Mouse (Mus musculus) adrenal gland, postnatal 25 days (tissue): ENCODE data around the gene Ppp4r1. TPM values are rescaled to one million over a fixed set of nuclear protein-coding genes. Genes with fewer than 3 reads are reported as not detected.

ENCODE experiments used
- DNase-seq: peaks from one replicate; pipeline ENCODE4 v3.0.0; 2021; ENCODE audit warnings: mixed read lengths
- total RNA-seq: library from RNA; stranded (reverse); gene quantifications from 2 replicates; pipeline ENCODE4 v1.2.3, GENCODE M21; 2021

Gene Ppp4r1
- total RNA-seq, 1 experiment from 2014 or later: 80.2 TPM

- no peak for DNase-seq
These were observed 19.7 kb downstream of the Ppp4r1 start for GRCm38 (mm10) chr17:65802026-65802425.

GRCm38 (mm10) chr17:65805966-65806365, 23.6 kb downstream of the Ppp4r1 start:
- no peak for DNase-seq

- DNase-seq: no peak
These were observed 24.0 kb downstream of the Ppp4r1 start for GRCm38 (mm10) chr17:65806416-65806815.

GRCm38 (mm10) chr17:65811032-65811431, 28.7 kb downstream of the Ppp4r1 start:
- DNase-seq: no peak

GRCm38 (mm10) chr17:65813763-65814162, 31.4 kb downstream of the Ppp4r1 start:
- no peak for DNase-seq

GRCm38 (mm10) chr17:65820197-65820596, 37.8 kb downstream of the Ppp4r1 start:
- DNase-seq: no peak

- no peak for DNase-seq
These were observed 40.0 kb downstream of the Ppp4r1 start for GRCm38 (mm10) chr17:65822423-65822822.

- no peak for DNase-seq
These were observed 41.9 kb downstream of the Ppp4r1 start for GRCm38 (mm10) chr17:65824246-65824645.

GRCm38 (mm10) chr17:65826257-65826656, 43.9 kb downstream of the Ppp4r1 start:
- DNase-seq: no peak

- DNase-seq: no peak
These were observed 44.9 kb downstream of the Ppp4r1 start for GRCm38 (mm10) chr17:65827119-65827840.

GRCm38 (mm10) chr17:65827904-65828303, 45.5 kb downstream of the Ppp4r1 start:
- DNase-seq: no peak

- no peak for DNase-seq
These were observed 46.6 kb downstream of the Ppp4r1 start for GRCm38 (mm10) chr17:65828951-65829350.

- peak; percentile 27 for DNase-seq
These were observed 48.0 kb downstream of the Ppp4r1 start for GRCm38 (mm10) chr17:65830216-65830863.

- DNase-seq: no peak
These were observed 51.5 kb downstream of the Ppp4r1 start for GRCm38 (mm10) chr17:65833891-65834290.

GRCm38 (mm10) chr17:65836746-65837145, 54.4 kb downstream of the Ppp4r1 start:
- DNase-seq: no peak

- DNase-seq: no peak
These were observed 57.3 kb downstream of the Ppp4r1 start for GRCm38 (mm10) chr17:65839541-65840256.

- DNase-seq: no peak
These were observed 60.5 kb downstream of the Ppp4r1 start for GRCm38 (mm10) chr17:65842669-65843381.

- DNase-seq: no peak
These were observed 63.0 kb downstream of the Ppp4r1 start for GRCm38 (mm10) chr17:65845423-65845822.

- no peak for DNase-seq
These were observed 65.5 kb downstream of the Ppp4r1 start for GRCm38 (mm10) chr17:65847694-65848449.

- no peak for DNase-seq
These were observed 68.1 kb downstream of the Ppp4r1 start for GRCm38 (mm10) chr17:65850487-65850886.

- no peak for DNase-seq
These were observed 69.4 kb downstream of the Ppp4r1 start for GRCm38 (mm10) chr17:65851749-65852148.

- DNase-seq: no peak
These were observed 71.0 kb downstream of the Ppp4r1 start for GRCm38 (mm10) chr17:65853326-65853725.
